Mouse (Mus musculus) gastrocnemius, postnatal 14 days (tissue): ENCODE data around the gene Ralbp1. TPM values are rescaled to one million over a fixed set of nuclear protein-coding genes. Genes with fewer than 3 reads are reported as not detected.

ENCODE experiments used
- DNase-seq: peaks from one replicate; pipeline ENCODE4 v3.0.0; 2021; ENCODE audit warnings: mixed read lengths
- intact Hi-C: fragments of 180-260 bp; cut with DNase I; formaldehyde crosslinking; loops from one replicate; pipeline ENCODE4 v1.15.1; 2025; ENCODE audit warnings: low total_unique reads
- total RNA-seq, 2 experiments: library from RNA; stranded (reverse); gene quantifications; 2 replicates each; pipeline ENCODE4 v1.2.3; 2021

Gene Ralbp1
- total RNA-seq, 2 experiments from 2014 or later, result 25.3 to 25.8 TPM

DNA sequence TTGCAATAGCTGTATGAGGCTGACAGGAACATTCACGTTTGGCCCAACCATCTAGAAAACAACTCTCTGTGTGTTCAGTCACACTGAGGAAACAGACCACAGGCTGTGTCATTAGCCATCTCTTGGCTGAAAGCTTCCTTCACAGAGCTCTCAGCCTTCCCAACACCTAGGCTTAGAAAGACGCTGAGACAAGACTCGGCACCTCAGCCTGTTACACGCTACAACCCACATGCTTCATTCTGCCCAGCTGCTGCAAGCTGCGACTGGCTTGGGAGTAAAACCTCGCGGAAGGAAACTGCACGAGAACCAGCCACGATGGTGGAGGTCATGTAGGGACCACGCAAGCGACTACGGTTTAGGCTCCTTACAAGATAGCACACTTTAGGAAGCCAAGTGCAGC lies 21.8 kb downstream of the Ralbp1 start:
- intact Hi-C loops, result no loop called here
- DNase-seq, result no peak

- DNase-seq, result peak; percentile 28
- intact Hi-C loops, result no loop called here
Measured at GRCm38 (mm10) chr17:65862579-65862978, 23.0 kb downstream of the Ralbp1 start.

DNA sequence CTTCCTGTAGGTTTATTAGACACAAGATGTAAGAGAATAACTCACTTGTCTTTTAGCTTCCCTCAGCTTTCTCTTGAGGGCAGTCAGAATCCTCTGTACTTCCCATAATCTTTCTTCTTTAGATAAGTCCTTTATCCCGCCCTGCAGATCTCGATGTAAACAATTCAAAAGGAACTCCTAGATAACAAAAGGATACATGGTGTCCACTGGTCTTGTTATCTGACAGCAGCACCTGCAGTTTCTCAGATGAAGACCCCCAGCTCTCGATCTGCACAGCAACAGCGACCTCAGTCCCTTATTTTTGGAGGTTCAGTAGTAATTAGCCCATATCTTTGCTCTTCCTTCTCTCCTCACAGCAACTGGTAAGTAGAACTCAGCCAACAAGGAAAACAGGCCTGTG lies 28.0 kb downstream of the Ralbp1 start:
- intact Hi-C loops, result no loop called here
- no peak for DNase-seq

DNA sequence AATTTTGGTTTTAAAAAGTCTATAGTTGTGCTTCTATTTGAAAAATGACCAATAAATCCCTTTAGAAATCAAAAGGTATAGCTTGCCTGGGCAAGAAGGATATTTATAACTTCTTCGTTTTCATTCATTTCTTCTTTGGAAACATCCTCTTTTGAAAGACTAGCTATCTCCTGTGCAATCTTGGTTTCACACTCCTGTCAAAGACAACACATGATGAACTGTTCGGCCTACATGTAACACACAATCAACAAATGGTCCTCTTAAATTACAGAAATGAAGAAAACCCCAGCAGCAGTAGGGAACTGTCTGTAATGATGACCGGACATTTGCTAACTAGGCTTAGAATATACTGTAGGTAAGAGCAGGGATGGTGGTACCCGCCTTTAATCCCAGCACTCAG lies 31.6 kb downstream of the Ralbp1 start:
- intact Hi-C loops, result no loop called here
- no peak for DNase-seq

DNA sequence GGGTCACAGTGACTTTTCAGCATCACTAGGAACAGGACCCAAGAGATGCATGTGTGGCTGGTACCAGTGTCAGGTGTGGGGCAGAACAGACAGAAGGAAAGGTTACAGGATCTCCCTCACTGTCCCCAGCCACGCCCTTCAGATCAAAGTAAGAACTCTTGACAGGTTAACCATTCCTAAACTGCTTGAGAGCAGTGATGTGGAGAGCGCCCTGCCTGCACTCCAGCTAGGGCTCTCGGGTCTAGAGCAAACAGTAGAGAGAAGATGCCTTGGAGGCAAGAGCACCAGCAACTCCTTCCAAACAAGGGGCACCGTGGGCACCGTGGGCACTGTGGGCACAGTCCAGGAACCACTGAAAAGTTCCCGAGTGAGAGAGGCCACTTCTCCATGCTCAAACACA lies 32.3 kb downstream of the Ralbp1 start:
- intact Hi-C loops, result no loop called here
- no peak for DNase-seq

GRCm38 (mm10) chr17:65851749-65852148 lies 33.8 kb downstream of the Ralbp1 start:
- DNase-seq, result no peak
- intact Hi-C loops, result no loop called here

- intact Hi-C loops, result no loop called here
- DNase-seq, result no peak
Measured at GRCm38 (mm10) chr17:65850487-65850886, 35.1 kb downstream of the Ralbp1 start.

DNA sequence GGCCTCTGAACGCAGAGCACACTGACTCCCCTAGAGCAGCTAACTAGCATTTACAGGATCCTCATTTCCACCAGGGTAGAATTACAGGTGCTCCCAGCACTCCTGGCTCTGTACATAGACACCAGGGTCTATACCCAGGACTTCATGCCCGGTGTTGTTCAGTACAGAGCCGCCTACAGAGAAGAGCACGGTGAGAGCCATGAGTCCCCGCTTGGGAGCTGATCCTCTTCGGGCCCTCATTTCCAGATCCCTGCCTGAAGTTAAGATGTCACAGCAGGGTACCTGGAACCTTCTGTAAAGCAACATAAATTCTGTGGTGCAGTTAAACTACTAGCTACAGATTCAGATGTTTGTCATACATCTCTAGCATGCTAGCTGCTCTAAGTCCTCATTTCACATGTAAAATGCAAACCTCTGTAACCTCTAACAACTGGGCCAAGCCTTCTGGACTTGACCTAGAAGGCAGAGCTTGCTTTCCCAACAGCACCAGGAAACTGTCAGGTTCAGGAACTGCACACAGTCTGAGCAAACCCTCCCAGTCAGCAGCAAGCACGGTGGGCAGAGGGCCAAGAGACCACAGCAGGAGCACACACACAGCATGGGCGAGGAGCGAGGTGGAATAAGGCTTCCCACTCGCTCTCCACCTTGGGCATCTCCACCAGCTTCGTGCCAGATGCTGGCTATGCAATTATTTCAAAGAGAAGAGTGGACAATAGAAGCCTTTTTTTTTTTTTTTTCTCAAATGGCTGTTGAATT lies 37.7 kb downstream of the Ralbp1 start:
- intact Hi-C loops, result no loop called here
- DNase-seq, result no peak

DNA sequence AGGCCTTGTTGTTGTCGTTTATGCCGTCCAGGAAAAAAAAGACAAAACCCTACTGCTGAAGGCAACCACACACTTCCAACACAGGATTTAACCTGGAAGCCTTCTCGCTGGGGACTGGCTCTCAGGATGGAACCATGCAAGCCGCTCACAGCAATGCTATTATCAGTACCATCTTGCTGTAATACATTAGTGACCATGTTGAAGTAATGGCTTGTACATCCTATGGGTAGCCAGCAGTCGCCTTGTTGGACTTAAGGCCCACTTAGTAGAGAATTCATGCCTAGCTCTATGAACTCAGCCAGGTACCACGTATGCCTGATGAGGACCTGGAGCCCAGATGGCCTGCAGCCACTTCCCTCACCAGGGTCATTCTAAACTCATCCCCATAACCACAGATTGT lies 40.2 kb downstream of the Ralbp1 start:
- intact Hi-C loops, result no loop called here
- DNase-seq, result no peak

DNA sequence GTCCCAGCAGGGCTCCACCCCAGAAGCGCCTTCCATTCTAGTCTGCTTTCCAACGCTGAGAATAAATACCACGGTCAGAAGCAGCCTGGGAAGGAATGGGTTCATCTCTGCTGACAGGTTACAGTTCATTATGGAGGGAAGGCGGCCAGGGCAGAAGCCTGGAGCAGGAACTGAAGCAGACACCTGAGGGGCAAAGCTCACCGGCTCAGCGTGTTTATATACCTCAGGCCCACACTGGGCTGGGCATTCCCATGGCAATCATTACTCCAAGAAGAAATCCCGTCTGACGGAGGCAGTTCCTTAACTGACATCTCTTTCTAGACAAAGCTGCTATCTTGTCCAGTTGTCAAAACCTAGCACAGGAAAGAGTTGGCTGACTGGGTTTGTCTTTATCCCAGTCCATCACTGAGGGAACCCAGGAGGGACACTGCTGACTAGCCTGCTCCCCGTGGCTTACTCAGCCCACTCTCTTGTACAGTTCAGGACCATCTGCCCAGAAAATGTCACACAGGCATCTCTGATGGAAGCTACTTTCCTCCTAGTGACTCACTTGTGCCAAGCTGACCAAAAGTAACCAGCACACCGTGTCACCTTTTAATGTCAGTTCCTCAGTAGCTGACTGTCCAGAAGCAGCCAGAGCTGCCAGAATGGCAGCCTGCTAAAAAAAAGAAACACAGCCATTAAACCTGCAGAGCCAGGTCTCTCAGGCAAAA lies 42.8 kb downstream of the Ralbp1 start:
- intact Hi-C loops, result no loop called here

DNA sequence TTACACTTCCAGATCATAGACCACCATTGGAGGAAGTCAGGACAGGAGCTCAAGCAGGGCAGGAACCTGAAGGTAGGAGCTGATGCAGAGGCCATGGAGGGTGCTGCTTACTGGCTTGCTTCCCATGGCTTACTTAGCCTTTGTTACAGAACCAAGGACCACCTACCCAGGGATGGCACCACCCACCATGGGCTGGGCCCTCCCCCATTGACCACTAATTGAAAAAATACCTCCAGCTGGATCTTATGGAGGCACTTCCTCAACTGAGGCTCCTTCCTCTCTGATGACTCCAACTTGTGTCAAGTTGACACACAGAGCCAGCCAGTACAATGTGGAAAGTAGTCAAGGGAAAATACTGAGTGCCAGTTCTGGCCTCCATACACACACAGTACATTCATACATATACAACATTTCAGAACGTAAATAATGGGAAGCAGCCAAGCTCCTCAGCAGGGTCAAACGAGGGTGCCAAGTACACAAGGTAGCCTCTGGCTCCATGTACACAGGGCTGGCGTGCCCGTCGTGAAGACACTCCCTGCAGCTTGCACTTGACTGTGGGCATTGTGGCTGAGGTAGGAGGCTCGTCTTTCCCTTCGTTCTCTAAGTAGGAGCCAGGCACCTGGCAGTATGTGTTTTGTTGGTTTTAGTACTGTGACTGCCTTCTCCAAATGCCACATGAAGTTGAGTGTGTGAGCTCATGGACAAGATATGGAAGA lies 45.9 kb downstream of the Ralbp1 start:
- DNase-seq, result no peak
- intact Hi-C loops, result no loop called here

More for the DNA sequence above, 42.8 kb downstream of the Ralbp1 start:
- no peak for DNase-seq

DNA sequence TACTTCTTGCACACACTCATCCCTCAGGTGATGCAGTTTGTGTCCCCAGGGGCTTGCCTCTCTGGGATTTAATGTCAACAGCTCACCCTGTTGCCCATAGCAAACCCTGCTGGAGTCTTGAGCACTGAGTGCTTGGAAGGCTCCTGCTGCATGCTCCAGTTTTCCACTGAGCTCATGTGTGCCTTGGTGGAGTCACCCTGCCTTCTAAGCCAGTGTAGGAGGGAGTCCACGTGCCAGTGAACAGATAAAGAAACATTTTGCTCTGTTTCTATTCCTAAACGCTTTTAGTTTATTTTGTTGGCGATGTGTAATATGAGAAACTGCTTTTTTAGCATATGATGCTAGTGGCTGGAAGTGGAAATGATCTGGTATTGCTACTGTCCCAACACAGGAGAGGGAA lies 48.9 kb downstream of the Ralbp1 start:
- no peak for DNase-seq
- intact Hi-C loops, result no loop called here

DNA sequence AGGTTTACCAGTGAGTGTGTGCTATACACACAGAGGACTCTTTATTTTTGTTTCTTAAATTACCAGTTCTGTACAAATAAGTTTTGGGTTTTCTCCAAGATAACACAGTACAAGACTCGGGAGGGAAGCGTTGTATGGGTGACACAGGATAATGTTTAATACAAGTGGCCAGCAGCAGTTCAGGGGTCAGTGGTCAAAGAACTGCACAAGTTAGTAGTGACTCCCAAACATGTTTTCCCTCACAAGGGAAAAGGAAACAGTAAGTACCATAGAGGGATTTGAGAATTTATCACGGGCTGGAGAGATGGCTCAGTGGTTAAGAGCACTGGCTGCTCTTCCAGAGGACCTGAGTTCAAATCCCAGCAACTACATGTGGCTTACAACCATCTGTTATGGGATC lies 51.7 kb downstream of the Ralbp1 start:
- intact Hi-C loops, result no loop called here
- no peak for DNase-seq

- intact Hi-C loops, result no loop called here
- DNase-seq, result no peak
Measured at GRCm38 (mm10) chr17:65830216-65830863, 55.3 kb downstream of the Ralbp1 start.

GRCm38 (mm10) chr17:65828951-65829350 lies 56.6 kb downstream of the Ralbp1 start:
- intact Hi-C loops, result no loop called here
- DNase-seq, result no peak

DNA sequence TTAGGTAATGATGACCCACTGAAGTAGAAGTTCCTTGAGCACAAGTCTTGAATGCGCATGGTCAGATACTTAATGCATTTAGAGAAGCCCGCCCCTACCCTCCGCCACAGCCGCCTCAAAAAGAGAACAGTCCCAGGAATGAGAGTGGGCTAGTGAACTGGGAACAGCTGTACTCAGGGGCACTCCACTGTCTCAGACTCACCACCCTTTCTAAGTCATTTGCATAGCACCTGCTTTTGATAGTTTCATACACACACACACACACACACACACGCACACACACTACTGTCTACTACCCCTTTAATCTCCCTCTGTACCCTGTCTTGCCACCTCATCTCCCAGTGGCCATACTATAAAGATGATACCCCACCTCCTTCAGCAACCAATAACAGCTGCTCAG lies 57.7 kb downstream of the Ralbp1 start:
- intact Hi-C loops, result no loop called here
- no peak for DNase-seq

- DNase-seq, result no peak
- intact Hi-C loops, result no loop called here
Measured at GRCm38 (mm10) chr17:65827119-65827840, 58.3 kb downstream of the Ralbp1 start.

DNA sequence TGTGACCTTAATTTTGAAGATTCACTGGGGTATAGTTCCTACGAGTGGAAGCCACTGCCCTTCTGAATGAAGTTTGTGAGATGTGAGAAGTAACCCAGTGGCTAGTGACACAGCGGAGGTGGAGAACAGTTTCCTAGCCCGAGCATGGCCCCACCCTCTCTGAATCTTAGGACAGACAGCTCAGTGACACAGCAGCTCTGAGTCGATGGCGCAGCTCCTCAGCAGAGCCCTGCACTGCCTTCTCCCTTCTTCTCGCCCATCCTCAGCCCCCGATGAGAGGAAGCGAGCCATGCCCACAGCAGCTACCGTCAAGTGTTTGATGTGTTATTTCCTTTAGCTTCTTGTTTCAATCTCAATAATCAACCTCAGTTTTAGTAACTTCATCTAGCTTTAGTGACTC lies 59.3 kb downstream of the Ralbp1 start:
- intact Hi-C loops, result no loop called here
- DNase-seq, result no peak

DNA sequence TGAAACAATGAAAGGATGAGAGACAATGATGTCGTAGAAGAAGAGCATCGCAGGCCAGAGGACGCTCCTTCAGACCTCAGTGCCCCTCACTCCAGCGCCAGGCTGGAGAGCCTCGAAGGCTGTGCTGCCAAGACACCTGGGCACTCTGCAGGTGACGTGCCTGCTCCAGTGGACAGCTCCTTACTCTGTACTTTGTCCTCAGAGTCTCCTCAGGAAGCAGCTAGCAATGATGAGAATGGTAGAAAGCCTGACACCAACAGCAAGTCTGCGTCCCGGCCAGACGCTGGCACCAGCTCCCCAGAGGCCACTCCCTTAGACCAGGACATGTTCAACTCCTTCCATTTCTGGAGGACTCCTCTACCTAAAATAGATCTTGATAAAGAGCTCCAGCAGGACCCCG lies 61.4 kb downstream of the Ralbp1 start:
- intact Hi-C loops, result no loop called here
- DNase-seq, result no peak

DNA sequence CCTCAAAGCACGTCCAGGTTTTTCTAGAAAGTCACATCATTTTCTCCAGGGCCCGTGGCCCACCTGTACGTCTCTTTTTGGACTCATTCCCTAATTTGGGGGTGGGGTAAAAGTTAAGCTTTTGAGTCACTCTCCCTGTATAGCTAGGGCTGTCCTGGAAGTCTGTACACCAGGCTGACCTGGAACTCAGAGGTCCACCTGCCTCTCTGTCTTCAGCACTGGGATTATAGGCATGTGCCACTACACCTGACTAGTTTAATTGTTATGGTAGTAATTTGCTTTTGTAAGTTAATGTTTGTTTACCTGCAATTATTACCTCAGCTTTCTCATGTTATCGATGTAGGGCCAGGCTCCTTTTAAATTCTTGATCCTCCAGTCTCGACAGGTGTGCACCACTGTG lies 63.2 kb downstream of the Ralbp1 start:
- intact Hi-C loops, result no loop called here
- no peak for DNase-seq
